Mouse (Mus musculus) layer of hippocampus, adult 6 months (tissue): ENCODE data around the gene Tff3. TPM values are rescaled to one million over a fixed set of nuclear protein-coding genes. Genes with fewer than 3 reads are reported as not detected.

ENCODE experiments used
- long read RNA-seq, 2 experiments: library from polyadenylated mRNA; unstranded; transcript quantifications; one replicate each; pipeline ENCODE4 v2.0.0; 2019 to 2020
- polyA plus RNA-seq: library from polyadenylated mRNA; unstranded; fragments of <200 nt; fragmentation: Nextera tagmentation; gene quantifications from 2 replicates; pipeline ENCODE4 v1.2.3, GENCODE M21; 2021

Tff3 gene
- not detected in 2 replicates for polyA plus RNA-seq
- long read RNA-seq, experiment 1 = 0 reads
- long read RNA-seq, experiment 2 = 0 reads

DNA sequence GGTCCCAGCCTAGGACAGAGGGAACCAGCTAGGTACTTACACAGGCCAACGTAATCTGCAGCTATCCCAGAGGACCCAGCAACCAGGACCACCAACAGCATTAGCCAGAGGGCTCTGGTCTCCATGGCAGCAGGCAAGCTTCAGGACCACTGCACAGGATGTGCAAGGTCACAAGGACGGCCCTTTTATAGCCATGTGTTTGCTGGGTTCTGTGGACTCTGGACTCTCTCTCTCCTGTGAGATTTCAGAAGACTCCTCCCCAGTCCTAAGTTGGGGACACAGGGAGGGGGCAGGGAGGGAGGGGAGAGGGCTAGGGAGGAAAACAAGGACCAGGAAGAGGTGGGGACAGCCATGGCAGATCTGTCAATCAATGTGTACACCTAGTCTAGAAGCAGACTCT lies at the start of gene Tff3:
Tff3 (minus strand) TSS at position 195 of the 400 bp plus-strand sequence.

DNA sequence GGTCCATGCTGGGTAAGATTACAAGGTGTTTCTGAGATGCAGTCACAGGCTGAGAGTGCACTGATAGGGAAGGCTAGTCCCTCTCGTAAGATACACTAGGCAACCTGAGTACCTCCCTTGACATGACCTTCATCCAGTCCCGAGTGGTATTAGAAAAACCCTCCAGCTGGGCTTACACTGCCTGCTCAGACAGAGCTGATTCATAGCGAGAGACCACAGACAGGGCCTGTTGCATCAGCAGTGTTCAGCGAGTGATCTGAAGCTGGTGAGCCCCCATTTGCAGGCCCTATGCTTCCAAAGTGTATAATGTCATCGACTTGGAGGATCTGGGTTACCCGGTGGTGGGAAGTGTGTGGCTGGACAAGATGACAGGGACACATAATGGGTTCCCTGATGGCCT lies 35.7 kb upstream of the Tff3 start, which contains the start of gene Tff1:
Tff1 (minus strand) TSS at position 151 of the 400 bp plus-strand sequence.

GRCm38 (mm10) chr17:31144040-31145037 lies 14.9 kb upstream of the Tff3 start, which contains the start of gene Tff2:
Gene Tff2, minus strand, starts transcription at chr17:31144282.

Other genes starting within 250 kb of the Tff3 start
- gene Glp1r, start 227.8 kb downstream of the Tff3 start, polyA plus RNA-seq = 3.9 and 5.9 TPM in 2 replicates
- gene Umodl1, start 175.0 kb downstream of the Tff3 start, polyA plus RNA-seq = 0.19 and 0.24 TPM in 2 replicates
- 61.0 and 75.7 TPM in 2 replicates for gene Abcg1, start 72.0 kb downstream of the Tff3 start, polyA plus RNA-seq
- not detected in 2 replicates for gene Tff2, start 14.6 kb upstream of the Tff3 start, polyA plus RNA-seq
- not detected in 2 replicates for gene Tff1, start 35.6 kb upstream of the Tff3 start, polyA plus RNA-seq
- 0.06 TPM in 1 of 2 replicates, not detected in the other for gene Tmprss3, start 69.3 kb upstream of the Tff3 start, polyA plus RNA-seq
- gene Ubash3a, start 78.2 kb upstream of the Tff3 start, polyA plus RNA-seq = 0.58 and 0.65 TPM in 2 replicates
- gene Rsph1, start 147.7 kb upstream of the Tff3 start, polyA plus RNA-seq = 8.4 and 23.0 TPM in 2 replicates
- gene Slc37a1, start 157.1 kb upstream of the Tff3 start, polyA plus RNA-seq = 4.6 and 6.1 TPM in 2 replicates